Mouse (Mus musculus) embryonic facial prominence, embryonic 10.5 days (tissue): ENCODE measurements around the gene Mrc2. TPM values are rescaled to one million over a fixed set of nuclear protein-coding genes. Genes with fewer than 3 reads are reported as not detected.

Experiments used
- DNase-seq: peaks from one replicate; pipeline ENCODE4 v3.0.0-alpha.2; 2017; ENCODE audit warnings: low spot score
- H3K27ac ChIP-seq: fragments of 300-500 bp; sonication (generic); replicated peaks from 2 replicates; pipeline ENCODE4 v1.5.1; 2016; ENCODE audit warnings: mild to moderate bottlenecking
- H3K27me3 ChIP-seq: fragments of 300-500 bp; sonication (generic); replicated peaks from 2 replicates; pipeline ENCODE4 v1.6.1; 2016; ENCODE audit warnings: low read depth, mild to moderate bottlenecking; ENCODE audit not compliant: poor library complexity, severe bottlenecking
- H3K36me3 ChIP-seq: fragments of 300-500 bp; sonication (generic); replicated peaks from 2 replicates; pipeline ENCODE4 v1.6.1; 2016; ENCODE audit warnings: mild to moderate bottlenecking, moderate library complexity
- H3K4me1 ChIP-seq: fragments of 300-500 bp; sonication (generic); 2 replicates; pipeline ENCODE4 v1.6.1; 2016
- H3K4me3 ChIP-seq: fragments of 300-500 bp; sonication (generic); 2 replicates; pipeline ENCODE4 v1.5.1; 2016; ENCODE audit warnings: mild to moderate bottlenecking, moderate library complexity
- H3K9me3 ChIP-seq: fragments of 300-500 bp; sonication (generic); 2 replicates; pipeline ENCODE4 v1.6.1; 2016; ENCODE audit warnings: mild to moderate bottlenecking
- WGBS: fragments of 180-500 bp; shearing (Covaris S2); methylation state at CpG from one replicate; pipeline ENCODE4 v1.1.7; 2016; 5-methylcytosine and 5-hydroxymethylcytosine counted together
- polyA plus RNA-seq: library from polyadenylated mRNA; unstranded; fragments of >200 nt; fragmentation: Nextera tagmentation; extraction: Ambion mirVana; gene quantifications from 2 replicates; pipeline ENCODE4 v1.2.1, GENCODE M21; 2016

Gene Mrc2
- polyA plus RNA-seq, 1 experiment from 2014 or later = 27.6 TPM

DNA sequence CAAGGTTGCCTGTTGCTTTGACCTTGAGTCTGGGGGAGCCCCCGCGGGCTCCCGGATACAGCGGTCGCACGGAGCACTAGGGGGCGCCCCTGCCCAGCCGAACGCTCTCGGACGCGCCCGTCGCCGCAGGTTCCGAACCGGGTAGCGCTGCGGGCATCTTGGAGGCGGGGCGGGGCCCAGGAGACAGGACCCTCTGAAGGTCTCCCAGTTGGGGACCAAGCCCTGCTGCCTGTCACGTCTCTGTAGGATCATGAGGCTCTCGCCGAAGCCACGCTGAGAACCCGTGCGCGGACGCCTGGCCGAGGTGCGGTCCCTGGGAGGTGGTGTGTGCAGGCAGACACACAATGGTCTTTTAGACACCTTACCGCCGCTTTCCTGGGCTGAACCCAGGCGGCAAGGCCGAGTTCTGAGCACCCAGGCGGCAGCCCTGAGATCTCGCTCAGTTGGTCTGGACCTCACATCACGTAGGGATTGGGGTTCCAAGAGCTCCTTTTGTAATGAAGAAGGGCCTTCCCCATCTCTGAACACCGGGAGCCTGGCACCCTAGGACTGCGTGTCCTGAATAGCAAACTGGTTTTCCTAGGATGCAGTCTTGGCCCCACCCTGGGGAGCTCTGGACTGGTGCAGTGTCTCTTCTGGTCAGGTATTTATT lies 70.6 kb downstream of the Mrc2 start:
- Histone ChIP-seq H3K4me3 (peak overlapping the region; percentile 70), H3K36me3 (no peaks in the 10 kb centered on the region), H3K27ac (peak overlapping the region; percentile 85), H3K9me3 (no peaks in the 10 kb centered on the region), H3K27me3 (peaks cover 20% of the 10 kb centered on the region), H3K4me1 (peaks cover 45% of the 10 kb centered on the region)
- 1% methylated on average over 40 of the region's 40 CpGs for WGBS
- DNase-seq = peak; percentile 88

DNA sequence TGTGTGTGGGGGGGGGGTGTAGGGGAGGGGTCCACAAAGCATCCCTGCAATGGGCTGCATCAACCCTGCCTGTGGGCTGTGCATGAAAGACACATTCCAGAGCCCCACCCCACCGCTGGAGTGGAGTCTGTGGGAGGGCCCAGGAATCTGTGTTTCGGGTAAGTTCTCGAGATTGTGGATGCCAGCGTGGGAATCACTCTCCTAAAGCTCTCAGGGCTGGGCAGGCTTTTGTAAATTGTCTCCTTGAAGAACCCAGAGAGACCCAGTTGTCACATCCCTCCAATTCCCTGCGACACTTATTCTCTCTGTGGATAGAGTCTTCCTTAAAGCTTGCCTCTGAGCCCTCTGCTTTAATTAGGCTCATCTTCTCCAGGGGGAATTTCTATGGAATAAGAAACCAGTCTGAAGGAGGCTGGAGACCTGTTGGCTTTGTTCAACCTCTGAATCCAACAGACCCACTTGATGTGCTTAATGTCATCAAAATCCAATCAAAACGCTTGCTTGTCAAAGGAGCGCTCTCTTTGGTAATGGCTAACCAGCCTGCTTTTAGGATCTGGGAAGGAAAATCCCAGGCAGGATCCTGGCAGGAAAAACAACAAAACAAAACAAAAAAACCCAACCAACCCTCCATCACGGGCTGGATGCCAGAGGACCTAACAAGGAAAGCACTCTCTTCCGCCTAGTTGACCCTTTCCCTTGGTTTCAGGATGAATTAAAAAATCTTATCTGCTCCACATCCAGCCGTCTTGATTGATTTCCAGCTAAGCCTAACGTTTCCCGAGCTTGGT lies 71.3 kb downstream of the Mrc2 start:
- Histone ChIP-seq H3K27me3 (peaks cover 20% of the 10 kb centered on the region), H3K4me1 (peaks cover 45% of the 10 kb centered on the region), H3K9me3 (no peaks in the 10 kb centered on the region), H3K36me3 (no peaks in the 10 kb centered on the region), H3K27ac (peak overlapping the region; percentile 85), H3K4me3 (peak overlapping the region; percentile 70)
- 37% methylated on average over 12 of the region's 12 CpGs for WGBS
- DNase-seq = peak; percentile 54

DNA sequence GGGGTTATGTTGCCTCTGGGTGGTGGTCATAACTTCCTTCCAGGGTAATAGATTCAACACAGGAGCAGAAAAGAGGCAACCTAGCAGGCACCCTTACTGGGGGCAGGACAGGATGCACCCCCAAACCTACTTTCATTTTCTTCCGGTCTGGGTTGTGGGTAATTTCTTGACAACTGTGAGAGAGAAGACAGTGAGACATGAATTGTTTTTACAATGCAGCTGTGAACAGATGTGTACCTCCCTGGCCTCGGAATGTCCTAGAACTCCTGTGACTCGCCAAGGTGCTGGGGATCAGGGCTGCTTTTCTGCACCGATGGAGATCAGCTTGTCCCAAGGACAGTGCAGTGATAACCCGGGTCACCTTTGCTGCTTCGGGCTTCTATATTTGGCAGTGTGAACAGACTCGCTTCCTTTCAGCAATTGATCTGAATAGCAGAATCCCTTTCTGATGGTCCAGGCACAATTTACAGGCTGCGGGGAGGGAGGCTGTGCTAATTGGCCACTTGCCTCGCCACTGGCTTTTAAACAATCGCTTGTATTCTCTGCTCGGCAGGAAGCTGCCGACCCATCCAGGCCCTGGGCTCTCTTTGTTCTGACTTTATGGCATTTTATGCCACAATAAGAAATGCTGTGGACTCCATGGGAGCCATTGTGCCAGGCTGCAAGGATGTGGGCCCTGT lies 72.1 kb downstream of the Mrc2 start:
- no peaks in the 10 kb centered on the region for H3K36me3 ChIP-seq
- peak overlapping the region; percentile 21; the same call in 1 of the 2 replicates for H3K4me3 ChIP-seq
- DNase-seq = no peak
- WGBS = 19% methylated on average over 12 of the region's 12 CpGs
- peaks cover 39% of the 10 kb centered on the region for H3K4me1 ChIP-seq
- H3K27ac ChIP-seq = peak overlapping the region; percentile 31; the same call in 1 of the 2 replicates
- peaks cover 20% of the 10 kb centered on the region for H3K27me3 ChIP-seq
- no peaks in the 10 kb centered on the region for H3K9me3 ChIP-seq

DNA sequence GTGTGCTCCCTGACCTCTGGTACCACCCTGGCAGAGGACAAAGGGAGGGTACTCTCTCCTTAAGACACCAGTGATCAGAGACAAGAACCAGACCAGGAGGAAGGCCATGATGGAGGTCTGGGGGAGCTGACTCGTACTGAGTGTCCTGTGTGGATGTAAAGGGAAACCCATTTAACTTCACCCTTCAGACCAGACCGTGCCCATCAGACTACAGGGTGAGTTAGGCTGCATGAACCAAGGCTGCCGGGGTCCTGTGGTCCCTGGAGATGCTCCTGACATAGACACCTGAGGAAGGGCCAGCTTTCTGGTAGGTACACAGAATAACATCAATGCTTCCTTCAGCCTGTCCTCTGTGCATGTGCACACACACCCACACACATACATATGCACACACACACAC lies 73.2 kb downstream of the Mrc2 start:
- WGBS = 88% methylated on average over 3 of the region's 3 CpGs
- Histone ChIP-seq H3K4me1 (peaks cover 39% of the 10 kb centered on the region), H3K27me3 (peaks cover 20% of the 10 kb centered on the region), H3K9me3 (no peaks in the 10 kb centered on the region), H3K36me3 (no peaks in the 10 kb centered on the region), H3K4me3 (no peak overlapping the region), H3K27ac (no peak overlapping the region)
- no peak for DNase-seq

DNA sequence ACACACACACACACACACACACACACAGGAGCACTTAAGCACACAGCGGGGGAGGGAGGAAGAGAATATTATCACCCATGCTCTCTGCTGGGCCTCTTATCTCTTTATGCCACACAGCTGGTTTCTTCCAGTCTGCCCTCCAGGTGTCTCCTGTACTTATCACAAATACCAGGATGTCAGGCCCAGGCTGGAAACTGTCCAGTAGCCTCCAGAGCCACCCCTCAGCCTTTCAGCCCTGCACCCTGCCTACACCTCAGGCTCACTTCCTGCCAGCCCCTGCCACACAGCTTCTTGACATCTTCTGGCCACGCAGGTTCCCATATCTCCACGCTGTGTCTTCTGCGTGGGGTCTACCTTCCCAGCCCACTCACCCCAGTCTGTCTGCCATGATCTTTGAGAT lies 73.6 kb downstream of the Mrc2 start:
- no peaks in the 10 kb centered on the region for H3K36me3 ChIP-seq
- H3K4me1 ChIP-seq = peaks cover 39% of the 10 kb centered on the region
- WGBS = 79% methylated on average over 4 of the region's 4 CpGs
- DNase-seq = no peak
- peak overlapping the region; percentile 15; the same call in 1 of the 2 replicates for H3K27ac ChIP-seq
- H3K27me3 ChIP-seq = peaks cover 16% of the 10 kb centered on the region
- H3K4me3 ChIP-seq = no peak overlapping the region
- H3K9me3 ChIP-seq = no peaks in the 10 kb centered on the region

DNA sequence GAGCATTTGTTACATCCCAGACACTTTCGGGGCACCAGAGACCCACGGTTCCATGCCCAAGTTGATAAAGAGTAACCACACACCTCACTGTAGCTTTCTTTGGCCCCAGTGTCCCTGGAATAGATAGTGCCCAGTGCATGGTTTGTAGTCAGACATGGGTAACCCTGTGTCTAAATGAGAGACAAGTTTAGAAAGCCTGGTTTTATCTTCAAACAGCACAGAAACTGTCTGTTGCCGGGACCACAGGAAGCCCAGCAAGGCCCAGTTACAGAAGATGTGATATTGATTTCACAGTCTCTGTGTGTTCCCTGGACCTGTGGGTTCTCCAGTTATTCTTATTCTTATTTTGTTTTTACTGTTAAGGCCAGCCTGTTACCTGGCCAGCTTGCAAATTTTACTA lies 74.7 kb downstream of the Mrc2 start:
- Histone ChIP-seq H3K27ac (no peak overlapping the region), H3K4me3 (no peak overlapping the region), H3K9me3 (no peaks in the 10 kb centered on the region), H3K36me3 (no peaks in the 10 kb centered on the region), H3K27me3 (peaks cover 5% of the 10 kb centered on the region), H3K4me1 (peaks cover 39% of the 10 kb centered on the region)
- WGBS = 89% methylated on average over 3 of the region's 3 CpGs
- DNase-seq = no peak

DNA sequence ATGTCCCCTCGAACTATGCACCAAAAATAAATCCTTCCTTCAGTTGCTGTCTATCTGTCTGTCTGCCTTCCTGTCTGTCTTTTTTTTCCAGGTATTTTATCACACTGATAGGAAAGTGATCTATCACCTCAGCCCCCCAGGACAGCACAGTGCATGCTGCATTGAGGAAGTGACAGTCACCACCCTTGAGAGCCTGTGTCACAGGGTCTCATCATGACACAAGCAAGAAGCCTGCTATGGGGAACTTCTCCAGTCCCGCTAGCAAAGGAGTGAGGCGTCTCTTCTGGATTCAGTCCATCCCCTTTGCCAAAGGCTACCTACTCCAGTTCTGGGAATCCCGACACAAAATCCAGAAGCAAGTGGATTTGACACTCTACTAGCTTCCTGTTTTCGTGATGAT lies 76.4 kb downstream of the Mrc2 start:
- Histone ChIP-seq H3K9me3 (no peaks in the 10 kb centered on the region), H3K4me3 (no peak overlapping the region), H3K27ac (no peak overlapping the region), H3K27me3 (no peaks in the 10 kb centered on the region; the same call in 1 of the 2 replicates), H3K4me1 (peaks cover 26% of the 10 kb centered on the region), H3K36me3 (no peaks in the 10 kb centered on the region)
- 91% methylated on average over 5 of the region's 5 CpGs for WGBS
- DNase-seq = no peak

DNA sequence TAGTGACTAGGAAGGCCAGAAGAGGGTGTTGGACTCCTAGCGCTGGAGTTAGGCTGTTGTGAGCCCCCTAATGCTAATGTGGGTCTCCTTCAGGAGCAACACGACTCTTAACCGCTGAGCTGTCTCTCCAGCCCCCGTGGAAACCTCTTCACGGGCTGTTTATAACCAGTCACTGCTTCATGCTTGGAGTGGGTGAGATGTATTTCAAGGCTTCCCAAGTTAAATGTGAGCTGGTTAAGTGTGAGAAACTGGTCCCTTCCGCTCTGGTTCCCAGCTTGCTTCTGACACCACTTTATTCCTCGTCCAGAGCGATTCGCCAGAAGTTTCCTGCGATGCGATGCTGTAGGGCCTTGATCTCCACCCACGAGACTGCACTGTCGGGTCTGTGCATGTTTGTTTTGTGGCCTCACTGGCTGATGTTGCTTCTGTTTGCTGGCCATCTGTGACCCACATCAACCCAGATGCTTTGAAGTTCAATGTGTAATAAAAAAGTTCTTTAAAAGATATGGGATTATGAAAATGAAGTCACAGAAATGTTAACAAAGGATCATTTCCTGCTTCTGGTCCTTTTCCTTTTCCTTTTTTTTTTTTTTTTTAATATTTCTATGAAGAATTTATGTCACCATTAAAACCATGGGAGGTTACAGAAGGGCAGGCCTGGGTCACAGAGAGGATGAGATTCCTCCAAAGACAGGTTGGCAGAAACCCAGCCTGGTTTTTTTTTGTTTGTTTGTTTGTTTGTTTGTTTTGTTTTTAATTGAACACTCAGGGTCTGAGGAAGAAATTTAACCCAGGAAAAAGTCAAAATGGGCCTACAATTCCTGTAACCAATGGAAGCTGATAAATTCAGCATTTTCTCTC lies 77.3 kb downstream of the Mrc2 start:
- no peak for DNase-seq
- no peaks in the 10 kb centered on the region for H3K36me3 ChIP-seq
- H3K4me3 ChIP-seq = no peak overlapping the region
- no peaks in the 10 kb centered on the region for H3K9me3 ChIP-seq
- 90% methylated on average over 13 of the region's 13 CpGs for WGBS
- H3K4me1 ChIP-seq = peaks cover 19% of the 10 kb centered on the region
- H3K27ac ChIP-seq = no peak overlapping the region
- H3K27me3 ChIP-seq = no peaks in the 10 kb centered on the region

DNA sequence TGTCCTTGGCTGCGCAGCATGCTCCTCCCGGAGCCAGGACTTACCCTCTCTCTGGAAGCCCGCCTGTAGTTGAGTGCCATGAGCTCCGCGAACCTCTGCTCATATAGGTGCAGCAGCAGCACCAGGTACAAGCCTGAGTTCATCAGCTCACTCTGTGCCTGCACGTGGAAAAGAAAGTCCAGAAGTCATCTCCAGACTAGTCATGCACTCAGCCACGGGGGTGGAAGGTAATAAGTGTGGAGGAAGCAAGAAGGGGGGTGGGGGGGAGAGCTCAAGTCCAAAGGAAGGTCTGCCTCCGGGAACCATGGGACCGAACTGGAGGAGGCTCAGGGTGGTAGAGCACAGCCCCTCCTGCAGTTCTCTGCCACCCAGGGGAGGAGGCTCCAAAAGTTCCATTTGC lies 79.4 kb downstream of the Mrc2 start:
- no peaks in the 10 kb centered on the region for H3K36me3 ChIP-seq
- 0 out of 2 replicates have a peak, but pooled peaks cover 3% of the 10 kb centered on the region for H3K4me1 ChIP-seq
- H3K9me3 ChIP-seq = no peaks in the 10 kb centered on the region
- H3K27me3 ChIP-seq = no peaks in the 10 kb centered on the region
- 84% methylated on average over 9 of the region's 9 CpGs for WGBS
- no peak overlapping the region for H3K4me3 ChIP-seq
- H3K27ac ChIP-seq = no peak overlapping the region
- DNase-seq = no peak

DNA sequence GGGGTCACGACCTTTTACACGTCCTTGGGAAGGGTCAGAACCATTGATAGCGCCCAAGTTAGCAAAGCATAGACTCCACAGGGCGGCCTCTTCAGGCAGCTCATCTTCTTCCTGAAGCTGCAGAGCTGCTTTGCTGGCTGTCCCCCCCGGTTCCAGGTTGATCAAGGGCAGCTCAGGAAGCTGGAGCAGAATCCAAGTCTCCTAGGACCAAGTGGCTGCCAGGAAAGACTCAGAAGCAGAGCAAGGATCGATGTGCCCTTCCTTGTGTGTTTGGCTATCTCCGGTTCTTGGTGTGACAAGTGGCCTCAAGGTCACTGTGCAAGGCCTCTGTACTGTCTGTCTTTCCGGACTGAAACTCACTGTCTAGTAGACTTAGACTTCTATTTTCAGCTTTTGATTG lies 81.4 kb downstream of the Mrc2 start:
- no peaks in the 10 kb centered on the region for H3K27me3 ChIP-seq
- H3K27ac ChIP-seq = no peak overlapping the region; the same call in 1 of the 2 replicates
- H3K4me1 ChIP-seq = 0 out of 2 replicates have a peak, but pooled peaks cover 3% of the 10 kb centered on the region
- H3K9me3 ChIP-seq = no peaks in the 10 kb centered on the region
- no peak overlapping the region for H3K4me3 ChIP-seq
- no peak for DNase-seq
- 75% methylated on average over 8 of the region's 8 CpGs for WGBS
- H3K36me3 ChIP-seq = no peaks in the 10 kb centered on the region

DNA sequence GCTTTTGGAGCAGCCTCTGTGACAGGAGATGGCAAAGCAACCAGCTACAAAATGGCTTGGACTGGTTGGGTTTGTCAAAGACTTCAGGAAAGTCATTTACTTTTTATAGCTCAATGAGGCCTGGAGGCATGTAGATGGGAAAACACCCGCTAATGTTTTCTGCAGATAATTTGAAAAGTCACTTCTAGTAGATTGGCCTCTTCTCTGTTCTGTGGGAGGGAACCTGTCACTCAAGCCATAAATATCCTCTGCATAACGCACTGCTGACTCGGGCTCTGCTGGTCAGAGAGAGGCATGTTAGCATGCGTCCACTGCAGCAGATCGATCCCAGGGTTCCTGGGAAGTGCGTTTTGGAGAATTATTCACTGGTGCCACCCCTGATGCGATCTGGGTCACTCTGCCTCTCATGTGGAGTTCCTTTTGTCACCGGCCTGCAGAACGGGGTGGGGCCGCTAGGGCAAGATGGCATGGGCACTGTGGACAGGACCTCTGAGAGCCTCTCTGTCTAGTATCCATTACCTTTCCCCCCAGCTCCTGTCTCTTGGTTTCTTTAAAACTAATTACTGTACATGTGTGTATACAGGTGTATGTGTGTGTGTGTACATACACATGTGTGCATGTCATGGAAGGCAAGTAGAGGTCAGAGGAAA lies 82.2 kb downstream of the Mrc2 start:
- 86% methylated on average over 10 of the region's 10 CpGs for WGBS
- Histone ChIP-seq H3K9me3 (no peaks in the 10 kb centered on the region), H3K27ac (no peak overlapping the region), H3K36me3 (no peaks in the 10 kb centered on the region), H3K27me3 (no peaks in the 10 kb centered on the region), H3K4me1 (0 out of 2 replicates have a peak, but pooled peaks cover 3% of the 10 kb centered on the region), H3K4me3 (no peak overlapping the region)
- no peak for DNase-seq
